Mouse (Mus musculus) heart, adult 11 months (tissue): ENCODE measurements around the gene Macrod2.

Source experiments
- DNase-seq: peaks from one replicate; pipeline ENCODE4 v3.0.0; 2022

The Macrod2 gene

DNA sequence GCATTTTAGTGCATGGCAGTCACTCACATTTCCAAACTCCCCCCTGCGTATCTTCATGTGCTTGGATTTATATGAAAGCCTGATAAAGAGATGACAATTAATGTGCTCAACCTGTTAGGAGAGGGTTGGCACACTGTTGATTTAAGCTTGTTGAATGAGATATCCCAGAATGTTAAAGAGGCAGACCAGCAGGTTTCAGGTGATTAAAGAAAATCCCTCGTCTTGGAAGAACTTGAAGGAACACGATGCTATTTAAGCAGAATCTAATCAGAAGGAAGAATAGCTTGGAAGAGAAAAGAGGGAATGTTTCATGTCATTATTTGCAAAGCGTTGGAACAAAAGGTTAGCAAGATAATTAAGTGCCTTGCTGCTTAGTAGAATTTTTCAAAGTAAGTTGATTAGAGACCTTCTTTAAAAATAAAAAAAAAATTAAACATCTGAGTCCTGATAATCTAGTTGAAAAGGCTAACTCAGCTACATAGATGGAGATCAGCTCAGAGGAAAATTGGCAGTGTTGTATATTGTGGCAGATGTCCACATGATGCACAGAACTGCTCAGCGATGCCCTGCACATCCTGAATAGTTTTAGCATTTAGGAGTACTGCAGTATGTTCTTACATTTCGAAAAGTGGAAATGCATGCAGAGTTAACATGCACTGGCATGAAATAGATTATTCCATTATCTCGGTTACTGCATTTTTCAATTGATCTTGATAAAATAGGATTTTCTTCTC, 518.7 kb downstream of the Macrod2 start:
- DNase-seq, result no peak

GRCm38 (mm10) chr2:140926922-140927321, 531.8 kb downstream of the Macrod2 start:
- DNase-seq, result no peak

DNA sequence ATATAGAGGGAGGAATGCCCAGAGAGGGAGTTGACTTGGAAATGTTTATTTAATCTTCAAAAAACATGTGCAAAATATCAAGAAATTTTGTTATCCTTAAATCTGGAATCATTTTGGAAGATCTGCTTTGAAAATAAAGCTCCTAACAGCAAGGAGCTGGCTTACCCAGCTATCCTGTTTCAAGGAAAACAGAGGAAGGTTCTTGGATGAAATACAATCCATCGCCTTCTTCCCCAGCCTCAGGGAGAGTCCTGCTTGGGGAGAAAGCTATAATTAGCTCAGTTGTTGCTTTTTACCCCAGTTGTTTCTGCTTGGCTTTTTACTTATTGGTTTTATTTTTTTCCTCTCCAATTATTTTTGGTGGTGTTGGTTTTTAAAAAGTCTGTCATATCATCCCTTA, 539.4 kb downstream of the Macrod2 start:
- DNase-seq, result no peak

DNA sequence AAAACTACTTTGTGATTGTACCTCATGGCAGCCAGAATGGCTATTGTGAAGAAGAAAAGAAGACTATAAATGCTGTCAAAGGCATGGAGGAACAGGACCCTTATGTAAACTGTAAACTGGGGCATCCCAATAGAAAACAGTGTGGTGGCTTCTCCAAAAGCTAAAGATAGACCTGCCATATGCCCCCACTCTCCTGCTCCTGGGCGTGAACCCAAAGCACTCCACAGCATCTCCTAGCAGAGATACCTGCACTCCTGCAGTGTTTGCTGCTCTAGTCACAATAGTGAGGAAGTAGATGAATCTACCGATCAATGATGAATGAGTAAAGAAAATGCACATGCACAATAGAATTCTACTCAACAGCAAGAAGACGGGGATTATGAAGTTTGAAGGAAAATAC, 554.4 kb downstream of the Macrod2 start:
- peak; percentile 71 for DNase-seq

DNA sequence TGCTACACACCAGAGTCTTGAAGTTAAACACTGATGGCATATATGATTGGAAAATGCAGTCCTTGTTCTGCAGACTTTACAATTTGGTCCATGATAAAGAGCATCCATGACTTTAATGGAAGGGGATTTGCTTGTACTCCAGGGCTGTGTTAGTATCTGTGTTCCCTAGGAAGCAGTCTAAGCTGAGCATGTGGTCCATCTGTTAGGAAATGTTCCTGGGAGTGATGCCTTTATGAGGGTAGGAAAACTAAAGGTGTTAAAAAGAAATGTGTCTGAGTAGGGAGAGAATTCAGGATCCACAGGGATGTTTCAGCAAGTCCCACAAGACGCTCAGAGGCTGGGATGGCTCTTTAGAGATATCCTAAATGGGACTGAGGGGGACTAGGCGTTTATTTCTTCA, 564.1 kb downstream of the Macrod2 start:
- no peak for DNase-seq

- DNase-seq, result no peak
These were observed 575.1 kb downstream of the Macrod2 start for GRCm38 (mm10) chr2:140970181-140970580.

DNA sequence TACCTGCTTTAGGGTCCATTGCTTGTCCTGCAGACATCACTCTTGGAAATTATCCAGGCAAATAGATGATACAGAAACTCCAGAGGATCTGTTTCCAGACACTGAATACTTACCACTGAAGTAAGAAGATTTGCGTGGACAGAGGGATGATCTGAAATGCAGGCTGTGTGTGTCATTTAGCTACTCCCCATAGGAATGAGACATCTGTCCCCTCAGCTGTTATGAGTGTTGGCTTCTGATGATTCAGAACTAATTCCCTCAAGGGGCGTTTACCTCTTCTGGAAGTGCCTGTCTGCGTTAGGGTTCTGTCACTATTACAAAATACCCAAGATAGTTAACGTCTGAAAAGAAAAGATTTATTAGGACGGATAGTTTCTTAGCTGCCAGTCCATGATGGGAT, 576.7 kb downstream of the Macrod2 start:
- DNase-seq, result no peak

DNA sequence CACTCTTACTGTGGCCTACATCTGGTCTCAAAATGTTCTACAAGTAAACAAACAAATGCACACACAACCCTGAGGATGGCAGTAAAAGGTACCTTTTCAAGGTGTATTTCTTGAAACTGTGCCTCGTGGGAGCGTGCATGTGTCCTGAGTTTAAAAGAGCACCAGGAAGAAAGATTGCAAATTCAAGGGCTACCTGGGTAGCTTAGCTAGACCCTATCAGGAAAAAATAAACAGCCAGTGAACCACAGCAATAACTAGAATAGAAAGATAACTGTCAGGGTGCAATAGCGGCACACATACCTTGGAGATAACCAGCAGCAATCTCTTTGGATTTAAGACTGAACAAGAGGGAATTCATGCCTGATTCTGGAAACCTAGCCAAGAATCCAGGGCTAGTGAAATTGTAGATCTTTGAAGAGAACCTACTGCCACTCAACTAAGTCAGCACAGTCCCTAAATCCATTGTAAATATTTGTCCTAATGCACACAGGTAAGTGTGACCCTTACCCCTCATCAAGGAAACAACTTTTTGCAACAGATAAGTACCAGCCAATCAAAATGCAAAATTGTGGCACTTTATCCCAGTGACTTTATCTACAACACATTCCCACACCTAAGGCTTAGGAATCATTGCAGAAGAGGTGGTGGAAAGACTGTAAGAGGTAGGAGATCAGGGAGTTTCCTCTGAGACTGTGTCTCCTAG, 590.7 kb downstream of the Macrod2 start:
- DNase-seq, result no peak

GRCm38 (mm10) chr2:141003846-141004245, 608.7 kb downstream of the Macrod2 start:
- no peak for DNase-seq

DNA sequence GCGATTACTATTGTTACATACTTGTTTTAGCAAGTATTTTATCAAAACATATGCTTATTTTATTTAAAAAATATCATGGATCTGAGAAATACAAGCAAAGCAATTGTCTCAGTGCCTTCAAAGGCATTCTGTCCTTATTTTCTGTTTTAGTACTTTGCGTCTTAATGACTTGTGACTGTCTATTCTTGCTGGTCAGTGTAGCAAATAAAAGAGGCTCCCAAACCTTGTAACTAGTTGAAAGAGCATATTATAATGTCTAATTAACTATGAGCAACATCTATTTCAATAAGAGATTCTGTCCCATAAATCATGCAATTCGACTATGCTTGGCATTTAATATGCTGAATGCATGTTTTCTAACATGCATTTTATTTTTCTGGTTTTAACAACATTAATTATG, 609.2 kb downstream of the Macrod2 start:
- no peak for DNase-seq

- no peak for DNase-seq
These were observed 610.5 kb downstream of the Macrod2 start for GRCm38 (mm10) chr2:141005616-141006015.

- no peak for DNase-seq
These were observed 612.6 kb downstream of the Macrod2 start for GRCm38 (mm10) chr2:141007725-141008124.

GRCm38 (mm10) chr2:141008458-141008857, 613.3 kb downstream of the Macrod2 start:
- no peak for DNase-seq

DNA sequence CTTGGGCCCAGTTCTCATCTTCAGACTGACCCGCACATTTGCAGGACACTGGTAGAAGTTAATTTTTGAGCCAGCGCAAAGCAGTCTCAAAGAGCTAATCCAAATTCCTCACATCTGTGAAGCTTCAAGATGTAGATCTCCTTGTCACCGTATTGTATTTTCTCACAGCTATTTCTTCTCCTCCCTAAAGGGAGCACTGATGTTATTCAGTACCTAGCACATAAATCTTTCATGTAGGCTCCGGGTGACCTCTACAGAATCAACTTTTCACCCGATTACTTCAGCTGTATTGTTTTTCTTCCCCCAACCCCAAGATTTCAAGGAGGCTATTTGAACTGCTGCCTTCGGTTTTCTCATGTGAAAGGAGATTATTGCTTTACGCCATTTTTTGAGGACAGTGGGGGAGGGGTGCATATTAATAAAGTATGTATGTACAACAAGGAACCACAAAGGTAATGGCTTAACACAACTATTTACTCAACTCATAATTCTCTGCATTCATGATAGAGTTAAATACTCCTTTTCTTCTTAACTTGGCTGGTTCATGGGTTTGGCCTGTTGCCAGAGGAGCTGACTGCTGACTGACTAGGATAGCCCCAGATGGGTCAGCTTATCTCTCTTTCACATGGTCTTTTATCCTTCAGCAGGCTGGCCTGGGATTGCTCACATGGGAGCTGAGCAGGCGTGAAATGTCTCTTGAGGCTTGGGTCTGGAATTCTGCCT, 618.5 kb downstream of the Macrod2 start:
- DNase-seq, result peak; percentile 86

GRCm38 (mm10) chr2:141022971-141023370, 627.9 kb downstream of the Macrod2 start:
- no peak for DNase-seq

DNA sequence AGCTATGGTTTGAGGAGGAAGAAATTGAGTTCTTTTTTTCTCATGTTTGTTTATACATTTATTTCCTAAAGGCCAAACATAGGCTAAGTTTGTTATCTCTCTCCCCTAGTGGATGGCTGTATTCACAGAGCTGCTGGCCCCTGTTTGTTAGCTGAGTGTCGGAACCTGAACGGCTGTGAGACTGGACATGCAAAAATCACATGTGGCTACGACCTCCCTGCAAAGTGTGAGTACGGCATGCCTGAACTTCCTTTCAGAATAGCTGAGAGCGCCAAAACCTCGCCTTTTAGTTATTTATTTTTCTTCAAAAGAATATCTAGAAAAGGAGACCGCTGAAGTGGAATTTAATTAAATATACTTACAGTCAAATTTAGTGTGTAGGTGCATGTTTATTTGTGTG, 628.8 kb downstream of the Macrod2 start:
- no peak for DNase-seq

DNA sequence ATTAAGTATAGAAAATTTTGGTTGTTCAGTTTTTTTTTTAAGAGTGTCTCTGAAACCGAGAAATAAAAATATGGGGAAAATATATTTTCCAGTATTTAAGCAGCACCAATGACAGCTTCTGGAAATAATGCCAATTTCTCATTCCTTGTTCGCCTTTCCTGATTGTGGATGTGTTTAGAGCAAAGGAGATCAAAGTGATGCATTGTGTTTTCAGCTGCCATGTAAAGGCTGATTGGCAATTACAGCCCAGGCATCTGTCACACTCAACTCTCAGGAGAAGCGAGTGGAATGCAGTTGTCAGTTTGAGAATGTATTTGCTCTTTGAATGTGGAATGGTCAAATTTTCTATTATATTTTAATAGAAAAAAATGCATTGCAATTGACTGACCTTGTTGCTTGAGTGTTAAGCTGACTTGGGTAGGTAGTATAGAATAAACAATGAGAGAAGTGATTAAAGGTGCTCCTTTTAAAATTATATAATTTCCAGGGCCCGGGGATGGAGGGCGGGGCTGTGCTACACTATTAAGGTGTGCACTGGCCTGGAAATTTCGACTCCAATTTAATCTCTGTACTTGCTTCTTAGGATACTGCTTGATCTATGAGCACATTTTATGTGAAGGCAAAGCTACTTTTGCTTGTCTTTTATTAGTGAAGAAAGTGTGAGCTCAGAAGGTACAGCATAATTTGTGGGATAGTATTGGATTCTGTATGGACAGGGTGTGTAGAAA, 629.4 kb downstream of the Macrod2 start:
- DNase-seq, result no peak

DNA sequence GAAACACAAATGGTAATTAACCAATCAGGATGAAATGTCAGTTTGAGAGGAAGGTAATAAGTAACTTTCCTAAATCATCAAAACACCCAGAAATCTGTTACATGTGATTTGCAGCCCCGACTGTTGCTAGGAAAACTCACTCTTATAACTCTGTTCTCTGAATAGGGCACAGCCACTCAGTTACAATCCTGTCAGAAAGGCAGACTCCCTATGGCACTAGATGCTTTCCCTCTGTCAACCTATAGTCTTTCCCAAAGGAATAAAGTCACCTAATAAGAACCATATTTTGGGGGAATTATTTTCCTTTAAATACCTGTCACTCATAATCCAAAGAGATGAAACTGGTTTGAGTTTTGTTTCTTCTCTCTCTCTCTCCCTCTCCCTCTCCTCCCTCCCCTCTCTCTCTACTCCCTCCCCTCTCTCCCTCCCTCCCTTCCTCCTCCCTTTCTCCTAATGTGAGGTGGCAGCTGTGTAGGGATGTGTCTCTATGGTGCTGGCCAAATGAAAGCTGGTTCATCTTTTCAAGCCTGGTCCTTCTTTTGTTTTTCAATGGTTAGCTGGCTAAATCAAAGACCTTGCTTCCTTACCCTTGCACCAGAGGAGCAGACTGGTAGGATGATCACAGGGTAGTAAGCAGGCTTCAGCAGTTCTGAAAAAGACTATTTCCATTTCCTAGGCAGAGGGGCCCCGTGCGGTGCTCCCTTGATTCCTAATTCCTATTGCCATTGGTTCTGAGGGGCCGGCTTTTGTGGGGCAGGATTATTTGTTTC, 661.8 kb downstream of the Macrod2 start:
- DNase-seq, result no peak

DNA sequence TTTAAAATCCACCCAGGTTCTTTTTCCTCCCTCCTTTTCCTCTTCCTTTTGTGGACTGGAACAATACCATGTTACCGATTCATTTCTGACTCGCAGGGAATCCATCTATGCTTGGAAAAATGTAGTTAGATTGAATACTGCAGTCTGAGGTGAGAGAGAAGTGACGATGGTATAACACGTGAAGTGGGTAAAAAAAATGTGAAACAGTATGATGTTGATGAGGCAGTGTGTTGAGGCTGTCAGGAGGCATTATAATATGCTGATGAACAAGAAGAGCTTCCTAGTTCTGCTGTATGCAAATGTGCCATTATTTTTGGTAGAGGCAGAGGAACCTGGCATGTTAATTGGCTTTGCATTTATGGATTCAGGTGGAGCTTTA, 662.3 kb downstream of the Macrod2 start:
- DNase-seq, result no peak

- DNase-seq, result no peak
These were observed 679.1 kb downstream of the Macrod2 start for GRCm38 (mm10) chr2:141073981-141074855.

- no peak for DNase-seq
These were observed 683.1 kb downstream of the Macrod2 start for GRCm38 (mm10) chr2:141078221-141078620.
